Mouse (Mus musculus) heart, postnatal 4 days (tissue): Measurements from ENCODE around the gene Igfbp4. TPM values are rescaled to one million over a fixed set of nuclear protein-coding genes. Genes with fewer than 3 reads are reported as not detected.

Source experiments
- DNase-seq: peaks from one replicate; pipeline ENCODE4 v3.0.0; 2021
- total RNA-seq, 2 experiments: library from RNA; stranded (reverse); gene quantifications; 2 replicates each; pipeline ENCODE4 v1.2.3; 2021

The Igfbp4 gene
- total RNA-seq, 2 experiments from 2014 or later, result 204 to 217 TPM

GRCm38 (mm10) chr11:99083516-99083915, 42.5 kb downstream of the Igfbp4 start:
- DNase-seq, result no peak

DNA sequence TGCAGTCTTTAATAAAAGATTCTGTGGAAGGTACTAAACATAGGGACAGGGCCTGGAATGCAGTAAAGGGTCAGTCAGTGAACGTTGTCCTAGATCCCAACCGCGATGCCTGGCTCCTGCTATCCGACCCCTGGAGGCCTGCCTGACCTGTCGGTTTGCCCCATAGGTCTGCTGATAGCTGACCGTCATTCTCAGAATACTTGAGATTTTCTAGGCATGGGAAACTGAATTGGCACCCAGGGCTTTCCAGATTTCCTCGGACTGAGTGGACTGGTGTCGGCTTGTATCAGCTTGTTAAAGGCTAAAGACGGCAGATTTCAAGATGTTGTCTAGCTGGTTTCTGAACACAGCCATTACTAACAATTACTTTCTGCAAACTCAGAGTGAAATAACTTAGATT, 43.3 kb downstream of the Igfbp4 start:
- no peak for DNase-seq

DNA sequence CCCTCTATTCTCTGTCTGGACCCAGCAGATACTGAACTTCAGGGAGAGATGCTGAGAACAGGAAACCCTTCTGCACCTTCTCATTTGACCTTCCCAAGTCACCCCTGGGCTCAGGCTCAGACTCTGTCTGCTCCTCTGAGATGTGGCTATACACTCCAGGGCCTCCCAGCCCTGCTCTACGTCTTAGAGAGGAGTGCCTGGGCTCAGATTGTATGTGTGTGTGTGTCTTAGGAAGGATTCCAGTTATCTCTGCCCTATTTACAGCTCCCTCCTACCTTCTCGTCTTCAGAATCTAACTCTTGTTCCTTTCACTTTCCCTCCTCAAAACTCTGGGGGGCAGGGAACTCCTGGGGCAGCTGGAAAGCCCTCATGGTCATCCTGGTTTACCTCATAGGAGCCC, 47.4 kb downstream of the Igfbp4 start:
- no peak for DNase-seq

DNA sequence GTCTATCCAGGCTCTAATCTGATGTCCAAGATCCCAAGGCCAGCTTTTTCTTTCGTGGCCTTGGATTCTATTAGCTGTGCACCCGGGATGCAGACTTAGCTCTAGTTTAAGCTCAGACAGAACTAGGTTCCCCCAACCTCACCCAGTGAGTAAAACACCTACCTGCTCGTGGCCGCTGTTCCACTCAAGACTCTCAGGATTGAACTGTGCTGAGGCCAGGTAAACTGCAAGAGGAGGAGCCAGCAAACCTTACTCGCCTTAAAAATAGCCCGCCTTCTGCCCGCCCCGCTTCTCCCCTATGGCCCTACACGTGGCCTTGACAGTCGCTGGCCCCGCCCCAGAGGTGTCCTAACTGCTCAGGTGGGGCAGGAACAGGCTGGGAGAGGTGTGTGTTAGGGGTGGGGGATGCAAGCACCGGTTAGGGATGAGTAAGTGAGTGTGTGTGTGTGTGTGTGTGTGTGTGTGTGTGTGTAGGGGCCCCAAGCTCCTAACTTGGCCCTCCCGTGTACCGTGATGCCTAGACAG, 48.1 kb downstream of the Igfbp4 start, which contains the start of gene Tns4:
Tns4 (minus strand) TSS at position 230 of the 525 bp plus-strand sequence.
- DNase-seq, result no peak

GRCm38 (mm10) chr11:99090391-99090790, 49.3 kb downstream of the Igfbp4 start:
- DNase-seq, result no peak

DNA sequence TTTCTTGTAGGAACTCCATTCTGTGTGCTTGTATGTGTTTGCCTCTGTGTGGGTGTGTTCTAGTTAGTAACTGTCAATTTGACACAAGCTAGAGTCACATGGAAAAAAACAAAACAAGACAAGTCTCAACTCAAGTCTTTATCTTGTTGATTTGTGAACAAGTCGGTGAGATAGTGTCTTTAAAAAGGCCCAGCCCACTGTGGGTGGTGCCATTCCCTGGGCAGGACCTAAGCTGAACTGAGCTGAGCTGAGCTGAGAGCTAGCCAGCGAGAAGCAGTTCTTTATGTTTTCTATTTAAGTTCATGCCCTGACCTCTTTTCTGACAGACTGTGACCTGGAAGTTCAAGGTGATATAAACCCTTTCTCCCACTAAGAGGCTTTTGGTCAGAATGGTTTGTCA, 50.6 kb downstream of the Igfbp4 start:
- no peak for DNase-seq

GRCm38 (mm10) chr11:99093740-99094139, 52.7 kb downstream of the Igfbp4 start:
- no peak for DNase-seq

GRCm38 (mm10) chr11:99094911-99095676, 54.0 kb downstream of the Igfbp4 start:
- DNase-seq, result no peak

DNA sequence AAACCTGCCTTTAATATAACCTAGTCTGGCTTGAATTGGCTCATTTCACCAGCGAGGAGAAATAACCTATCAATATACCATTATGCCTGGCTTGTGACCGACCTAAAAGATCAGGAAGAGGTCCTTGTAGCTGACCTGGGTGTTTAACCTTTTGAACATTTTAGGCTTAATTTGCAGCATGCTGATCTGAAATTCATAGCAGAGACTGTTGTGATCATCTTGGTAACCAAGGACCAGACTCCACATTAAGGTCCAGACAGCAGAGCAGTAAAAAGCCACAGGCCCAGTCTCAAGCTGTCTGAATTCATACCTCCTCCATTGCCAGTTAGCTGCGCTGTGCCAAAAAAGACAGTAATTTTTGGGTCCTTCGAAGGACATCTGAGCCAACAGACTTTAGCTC, 54.7 kb downstream of the Igfbp4 start:
- no peak for DNase-seq

DNA sequence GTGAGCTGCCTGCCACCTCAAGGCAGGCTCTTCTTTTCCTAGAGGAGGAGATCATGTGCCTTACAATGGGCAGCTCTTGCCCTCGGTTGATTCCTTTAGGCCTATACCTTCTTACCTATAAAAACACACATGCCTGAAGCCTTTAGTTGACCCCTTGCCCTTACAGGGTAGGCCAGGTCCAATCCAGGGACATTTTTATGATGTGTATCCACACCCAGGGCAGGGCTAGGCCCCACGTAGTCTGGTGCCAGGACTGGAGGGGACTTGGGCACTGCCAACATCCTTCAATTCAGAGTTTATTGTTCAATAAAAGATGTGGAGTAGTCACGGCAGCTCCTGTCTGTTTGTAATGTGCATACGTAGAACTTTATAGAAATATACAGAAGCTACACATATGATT, 55.4 kb downstream of the Igfbp4 start:
- DNase-seq, result no peak

DNA sequence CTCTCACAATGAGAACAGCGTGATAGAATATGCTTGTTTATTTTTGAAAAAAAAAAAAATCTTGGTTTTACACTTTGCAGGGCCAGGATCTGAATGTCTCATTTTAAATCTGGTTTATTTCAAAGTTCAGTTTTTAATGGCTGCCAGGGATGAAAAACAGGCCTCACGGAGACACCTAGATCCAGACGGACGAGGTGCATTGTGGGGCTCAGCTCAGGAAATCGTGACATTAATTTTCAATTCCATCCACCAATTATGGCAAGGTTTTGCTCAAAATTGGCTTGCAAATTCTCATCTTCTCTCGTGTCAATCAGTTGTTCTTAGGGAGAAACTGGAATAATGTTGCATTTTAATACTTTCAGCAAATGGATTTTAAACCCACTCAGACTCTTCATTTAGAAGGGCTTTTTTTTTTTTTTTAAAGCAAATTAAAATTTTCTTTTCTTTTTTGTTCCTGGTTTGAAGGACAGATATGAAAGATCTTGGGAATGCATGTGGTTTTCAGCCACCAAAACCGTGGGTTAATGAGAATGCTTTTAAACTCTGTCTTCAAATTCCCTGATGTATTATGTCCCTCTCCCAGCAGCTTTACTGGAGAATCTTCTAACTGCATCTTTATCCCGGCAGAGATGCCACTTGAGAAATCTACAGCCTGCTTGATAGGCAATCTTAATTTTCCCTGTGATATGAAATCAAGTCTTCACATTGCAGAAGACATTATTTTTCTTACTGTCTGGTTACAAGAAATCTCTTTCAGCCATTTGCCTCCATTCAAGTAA, 56.1 kb downstream of the Igfbp4 start:
- no peak for DNase-seq

GRCm38 (mm10) chr11:99098924-99099323, 57.9 kb downstream of the Igfbp4 start:
- no peak for DNase-seq

GRCm38 (mm10) chr11:99099516-99099915, 58.5 kb downstream of the Igfbp4 start:
- peak; percentile 72 for DNase-seq

- DNase-seq, result no peak
Measured at GRCm38 (mm10) chr11:99100215-99100614, 59.2 kb downstream of the Igfbp4 start.

DNA sequence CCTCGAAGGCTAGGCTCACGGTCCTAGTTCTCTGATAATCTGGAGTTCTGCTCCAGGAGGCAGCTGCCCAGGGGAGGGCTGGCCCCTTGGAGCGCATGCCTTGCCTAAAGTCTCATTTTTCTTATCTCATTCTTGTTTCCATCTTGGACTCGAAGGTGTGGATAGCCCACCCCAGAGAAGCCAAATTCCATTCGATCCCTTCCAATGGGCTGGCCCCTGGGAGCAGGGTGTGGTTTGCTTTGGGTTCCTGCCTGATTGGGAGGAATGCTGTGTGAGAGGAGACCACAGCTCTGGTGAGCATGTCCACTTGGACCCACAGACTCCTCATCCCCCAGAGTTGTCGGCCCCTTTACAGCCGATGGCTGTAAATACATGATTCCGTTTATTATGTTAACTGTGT, 60.6 kb downstream of the Igfbp4 start:
- no peak for DNase-seq

DNA sequence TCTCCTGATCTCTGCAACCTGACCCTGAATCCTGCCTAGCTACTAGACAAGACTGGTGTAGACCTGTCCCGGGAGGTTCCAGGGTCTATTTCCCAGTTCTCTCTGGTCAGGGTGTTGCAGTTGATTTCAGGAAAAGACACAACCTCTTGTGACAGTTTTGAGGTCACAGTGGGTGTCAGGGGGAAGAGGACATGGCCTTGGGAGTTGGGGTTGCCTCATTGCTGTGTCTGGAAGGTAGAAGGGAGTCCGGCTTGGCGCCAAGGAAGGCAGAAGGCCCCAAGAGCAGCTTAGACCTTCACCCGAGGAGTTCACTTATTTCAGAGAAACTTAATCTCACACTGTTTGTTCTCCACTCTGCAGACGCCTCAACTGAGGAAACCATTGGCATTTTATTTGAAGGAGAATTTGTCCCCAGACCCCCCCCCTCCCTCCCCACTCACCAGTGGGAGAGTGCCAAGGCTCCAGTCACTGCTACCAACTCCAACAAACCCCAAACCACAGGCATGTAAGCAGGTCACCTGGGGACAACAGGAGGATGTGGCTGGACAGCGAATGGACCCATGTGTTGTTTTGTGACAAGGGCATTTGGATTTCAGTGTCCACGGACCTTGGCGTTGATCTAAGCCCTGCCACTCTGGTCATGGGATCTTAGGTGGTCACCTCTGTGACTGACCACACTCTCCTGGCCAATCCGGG, 61.7 kb downstream of the Igfbp4 start:
- DNase-seq, result no peak

Other genes with a start within 250 kb of the Igfbp4 start
- gene Msl1, start 245.7 kb upstream of the Igfbp4 start, total RNA-seq, result 10 to 100 TPM; 67.8 to 71.5 TPM
- gene Casc3, start 236.3 kb upstream of the Igfbp4 start, total RNA-seq, result 10 to 100 TPM; 26.9 to 28.4 TPM
- 1 to 10 TPM; 1.3 TPM for gene Rapgefl1, start 204.5 kb upstream of the Igfbp4 start, total RNA-seq
- 10 to 100 TPM; 12.6 to 14.1 TPM for gene Wipf2, start 177.6 kb upstream of the Igfbp4 start, total RNA-seq
- 10 to 100 TPM in 1 of 2 experiments, 1 to 10 TPM in 1; 9.8 to 10.2 TPM for gene Cdc6, start 133.4 kb upstream of the Igfbp4 start, total RNA-seq
- 10 to 100 TPM; 34.6 to 38.1 TPM for gene Rara, start 113.4 kb upstream of the Igfbp4 start, total RNA-seq
- gene Gjd3, start 58.2 kb upstream of the Igfbp4 start, total RNA-seq, result 1 to 10 TPM; 2.0 to 2.5 TPM
- gene Top2a, start 17.1 kb upstream of the Igfbp4 start, total RNA-seq, result 100 to 1,000 TPM; 174 to 191 TPM
- under 1 TPM in 1 of 2 experiments, not detected in 1; 0.14 TPM for gene Tns4, start 48.1 kb downstream of the Igfbp4 start, total RNA-seq
- gene Ccr7, start 113.8 kb downstream of the Igfbp4 start, total RNA-seq, result under 1 TPM; 0.56 to 0.67 TPM
- gene Smarce1, start 189.8 kb downstream of the Igfbp4 start, total RNA-seq, result 10 to 100 TPM; 92.8 to 99.8 TPM
- 1 to 10 TPM; 7.5 to 8.2 TPM for gene Krt222, start 202.8 kb downstream of the Igfbp4 start, total RNA-seq
- not detected for gene Krt24, start 244.0 kb downstream of the Igfbp4 start, total RNA-seq